Mouse (Mus musculus) thymus, adult 2 months (tissue): ENCODE results near the gene Zfp553.

Experiments
- CTCF ChIP-seq: fragments of 200-500 bp; IDR thresholded peaks from 2 replicates; pipeline ENCODE4 v1.5.1; 2012; ENCODE audit warnings: mild to moderate bottlenecking, control low read depth, low read length, moderate library complexity, borderline replicate concordance; ENCODE audit not compliant: control insufficient read depth, poor library complexity, insufficient read depth; ENCODE audit errors: extremely low read depth
- POLR2A ChIP-seq: fragments of 200-500 bp; IDR thresholded peaks from 2 replicates; pipeline ENCODE4 v1.6.1; 2012; ENCODE audit warnings: mild to moderate bottlenecking, low read length, control low read depth, moderate library complexity; ENCODE audit not compliant: control insufficient read depth, poor library complexity, insufficient read depth; ENCODE audit errors: extremely low read depth

- TF ChIP-seq POLR2A, result no peak
- no peak for TF ChIP-seq CTCF
Measured at GRCm38 (mm10) chr7:127270256-127270655, 37.4 kb downstream of the Zfp553 start.
